25 mouse cellular contexts compared by ENCODE assay signal in the genomic region with DNA sequence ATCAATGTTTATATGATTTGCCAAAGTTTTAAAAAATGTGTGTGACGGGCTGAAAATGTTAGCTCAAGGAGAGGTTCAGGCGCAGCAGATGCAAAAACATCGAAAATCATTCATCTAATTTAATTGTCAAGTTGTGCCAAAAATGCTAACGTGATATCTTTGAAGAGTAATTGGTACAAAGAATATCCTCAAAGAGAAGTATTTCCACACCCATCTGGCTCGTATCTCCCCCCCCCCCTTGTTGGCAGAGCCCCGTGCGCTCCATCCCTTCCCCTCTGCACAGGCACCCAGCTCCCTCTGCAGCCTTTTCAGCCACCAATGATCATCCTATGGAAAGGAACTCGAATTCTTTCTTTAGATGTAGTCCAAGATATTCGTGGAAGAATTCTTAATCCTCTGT.
DNase-seq lines count a peak whose midpoint lies in the region; ATAC-seq lines count a peak whose summit lies in the region.
"Had no signal": no experiment of that assay in that cellular context is flagged by ENCODE, and none has a peak within 500 bp of the region (broad histone marks: within the 10 kb centered on the region; RNA-seq: fewer than 3 reads in every experiment).

No protein-coding gene starts in this region.

- no peaks in the 10 kb centered on the region for H3K27me3 ChIP-seq in embryonic facial prominence, embryonic 12.5 days
- H3K27me3 ChIP-seq in embryonic facial prominence, embryonic 10.5 days (replicated peaks; ENCODE audit: low read depth, poor library complexity, severe bottlenecking): no peaks in the 10 kb centered on the region
- no peaks in the 10 kb centered on the region for H3K27me3 ChIP-seq in forebrain, embryonic 16.5 days (replicated peaks; ENCODE audit: control insufficient read depth, insufficient read depth, low read length)
- H3K27me3 ChIP-seq in forebrain, embryonic 10.5 days (ENCODE audit: poor library complexity, severe bottlenecking): peaks cover 19% of the 10 kb centered on the region
- H3K27me3 ChIP-seq in midbrain, embryonic 10.5 days (ENCODE audit: low read depth, poor library complexity, severe bottlenecking): peaks cover 38% of the 10 kb centered on the region; the same call in 1 of the 2 replicates
- no peaks in the 10 kb centered on the region for H3K27me3 ChIP-seq in midbrain, embryonic 13.5 days
- H3K27me3 ChIP-seq: embryonic facial prominence, embryonic 15.5 days; heart, embryonic 12.5 days had no signal

- H3K36me3 ChIP-seq in embryonic facial prominence, embryonic 12.5 days: no peaks in the 10 kb centered on the region
- no peaks in the 10 kb centered on the region for H3K36me3 ChIP-seq in embryonic facial prominence, embryonic 10.5 days (replicated peaks)
- no peaks in the 10 kb centered on the region for H3K36me3 ChIP-seq in forebrain, embryonic 16.5 days (ENCODE audit: control insufficient read depth, insufficient read depth)
- H3K36me3 ChIP-seq in forebrain, embryonic 10.5 days (replicated peaks): no peaks in the 10 kb centered on the region
- H3K36me3 ChIP-seq in midbrain, embryonic 10.5 days: no peaks in the 10 kb centered on the region
- H3K36me3 ChIP-seq in midbrain, embryonic 13.5 days: no peaks in the 10 kb centered on the region
- H3K36me3 ChIP-seq: embryonic facial prominence, embryonic 15.5 days; heart, embryonic 12.5 days; heart, embryonic 15.5 days had no signal

- H3K4me2 ChIP-seq in embryonic facial prominence, embryonic 12.5 days (replicated peaks): no peak overlapping the region
- H3K4me2 ChIP-seq in forebrain, embryonic 16.5 days (ENCODE audit: low read length): no peak overlapping the region
- H3K4me2 ChIP-seq in midbrain, embryonic 13.5 days (replicated peaks): no peak overlapping the region
- H3K4me2 ChIP-seq: embryonic facial prominence, embryonic 15.5 days; heart, embryonic 12.5 days; heart, embryonic 15.5 days; hindbrain, embryonic 14.5 days had no signal

- no peak overlapping the region for H3K4me3 ChIP-seq in embryonic facial prominence, embryonic 12.5 days
- no peak overlapping the region for H3K4me3 ChIP-seq in embryonic facial prominence, embryonic 10.5 days
- H3K4me3 ChIP-seq in forebrain, embryonic 16.5 days (replicated peaks; ENCODE audit: low read length): no peak overlapping the region
- H3K4me3 ChIP-seq in forebrain, embryonic 10.5 days: no peak overlapping the region
- H3K4me3 ChIP-seq in midbrain, embryonic 10.5 days: no peak overlapping the region
- no peak overlapping the region for H3K4me3 ChIP-seq in midbrain, embryonic 13.5 days (replicated peaks)
- H3K4me3 ChIP-seq: embryonic facial prominence, embryonic 15.5 days; heart, embryonic 12.5 days; heart, embryonic 15.5 days had no signal

- peaks cover 23% of the 10 kb centered on the region; the same call in 1 of the 2 replicates for H3K4me1 ChIP-seq in embryonic facial prominence, embryonic 12.5 days
- H3K4me1 ChIP-seq in embryonic facial prominence, embryonic 10.5 days: peaks cover 37% of the 10 kb centered on the region
- peaks cover 15% of the 10 kb centered on the region for H3K4me1 ChIP-seq in forebrain, embryonic 16.5 days (replicated peaks; ENCODE audit: control insufficient read depth, insufficient read depth, low read length)
- peaks cover 33% of the 10 kb centered on the region for H3K4me1 ChIP-seq in forebrain, embryonic 10.5 days
- peaks cover 12% of the 10 kb centered on the region for H3K4me1 ChIP-seq in midbrain, embryonic 10.5 days
- peaks cover 7% of the 10 kb centered on the region; the same call in 1 of the 2 replicates for H3K4me1 ChIP-seq in midbrain, embryonic 13.5 days (replicated peaks)

- no peak for DNase-seq in embryonic facial prominence, embryonic 10.5 days (ENCODE audit: low spot score)
- no peak for DNase-seq in forebrain, embryonic 10.5 days (ENCODE audit: extremely low spot score, low spot score)
- DNase-seq in midbrain, embryonic 10.5 days (ENCODE audit: low spot score): peak; percentile 8
- no peak for DNase-seq in kidney, adult 18-20 months
- DNase-seq: adrenal gland, adult 8-10 months; adrenal gland, postnatal 25 days; cerebellum, adult 11 months; cerebellum, adult 2 months; cerebellum, adult 9-11 months; cerebellum, postnatal 25 days; gastrocnemius, postnatal 14 days; heart, postnatal 10 days; heart, postnatal 36 days; kidney, adult 2 months had no signal

- no peak for ATAC-seq in embryonic facial prominence, embryonic 12.5 days (ENCODE audit: insufficient number of reproducible peaks, insufficient read depth, low FRiP score, low TSS enrichment)
- peak; percentile 49; the same call in 1 of the 2 replicates for ATAC-seq in forebrain, embryonic 16.5 days
- no peak for ATAC-seq in midbrain, embryonic 13.5 days
- ATAC-seq: activated CD4-positive, CD25-positive, alpha-beta regulatory T cell, adult 4 months; hindbrain, postnatal 0 days; inflammation-experienced regulatory T-cells, adult 6 months; intestine, embryonic 16.5 days had no signal

- 0 out of 2 replicates have a peak overlapping the region, but pooled peaks have one; percentile 17 for H3K27ac ChIP-seq in embryonic facial prominence, embryonic 12.5 days
- H3K27ac ChIP-seq in embryonic facial prominence, embryonic 10.5 days (replicated peaks): no peak overlapping the region
- no peak overlapping the region for H3K27ac ChIP-seq in forebrain, embryonic 16.5 days (ENCODE audit: low read length)
- no peak overlapping the region for H3K27ac ChIP-seq in forebrain, embryonic 10.5 days
- H3K27ac ChIP-seq in midbrain, embryonic 10.5 days (replicated peaks): no peak overlapping the region
- H3K27ac ChIP-seq in midbrain, embryonic 13.5 days: no peak overlapping the region
- H3K27ac ChIP-seq: embryonic facial prominence, embryonic 15.5 days; heart, embryonic 15.5 days; hindbrain, embryonic 14.5 days; hindbrain, postnatal 0 days had no signal

- H3K9me3 ChIP-seq in embryonic facial prominence, embryonic 12.5 days: no peaks in the 10 kb centered on the region
- H3K9me3 ChIP-seq in embryonic facial prominence, embryonic 10.5 days: no peaks in the 10 kb centered on the region
- H3K9me3 ChIP-seq in forebrain, embryonic 16.5 days (ENCODE audit: control insufficient read depth, low read length): no peaks in the 10 kb centered on the region
- no peaks in the 10 kb centered on the region for H3K9me3 ChIP-seq in forebrain, embryonic 10.5 days
- no peaks in the 10 kb centered on the region for H3K9me3 ChIP-seq in midbrain, embryonic 10.5 days (replicated peaks)
- H3K9me3 ChIP-seq in midbrain, embryonic 13.5 days: no peaks in the 10 kb centered on the region
- H3K9me3 ChIP-seq: embryonic facial prominence, embryonic 15.5 days; heart, embryonic 12.5 days; heart, embryonic 15.5 days had no signal

- H3K9ac ChIP-seq in embryonic facial prominence, embryonic 12.5 days: no peak overlapping the region
- H3K9ac ChIP-seq in forebrain, embryonic 16.5 days (replicated peaks; ENCODE audit: low read depth, low read length): no peak overlapping the region
- no peak overlapping the region for H3K9ac ChIP-seq in midbrain, embryonic 13.5 days (replicated peaks)
- H3K9ac ChIP-seq: embryonic facial prominence, embryonic 15.5 days; heart, embryonic 12.5 days; heart, embryonic 15.5 days; hindbrain, embryonic 14.5 days had no signal

- WGBS in embryonic facial prominence, embryonic 12.5 days: 47% methylated on average over 9 of the region's 9 CpGs
- WGBS in embryonic facial prominence, embryonic 10.5 days: 72% methylated on average over 9 of the region's 9 CpGs
- WGBS in forebrain, embryonic 16.5 days: 37% methylated on average over 9 of the region's 9 CpGs
- WGBS in forebrain, embryonic 10.5 days: 81% methylated on average over 9 of the region's 9 CpGs
- WGBS in midbrain, embryonic 10.5 days: 81% methylated on average over 9 of the region's 9 CpGs
- 76% methylated on average over 9 of the region's 9 CpGs for WGBS in midbrain, embryonic 13.5 days
